Mouse (Mus musculus): ENCODE measurements around the gene Olfr901. TPM values are rescaled to one million over a fixed set of nuclear protein-coding genes. Genes with fewer than 3 reads are reported as not detected.

Olfr901 gene
- polyA plus RNA-seq, 1 experiment, result not detected

DNA sequence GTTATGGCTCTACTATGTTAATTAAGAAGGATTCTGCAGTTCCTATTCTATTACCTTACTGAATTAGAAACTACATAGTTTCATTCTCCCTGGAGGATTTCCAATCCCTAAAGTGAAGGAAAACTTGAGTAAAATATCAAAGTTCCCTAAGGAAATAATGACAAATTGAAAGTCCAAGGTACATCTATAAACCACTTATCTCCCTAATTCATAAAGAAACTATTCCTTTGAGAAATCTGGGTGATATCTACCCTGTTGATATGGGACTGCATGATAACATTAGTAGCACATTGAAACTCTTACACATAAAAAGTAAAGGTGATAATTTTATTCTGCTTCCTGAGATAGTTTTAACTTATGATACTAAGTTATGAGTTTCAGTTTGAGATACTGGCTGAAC is 41.6 kb downstream of the Olfr901 start, which contains the start of gene Olfr905:
TSS of gene Olfr905 (plus strand) at position 301 of the 400 bp plus-strand sequence.
- Histone ChIP-seq H3K27me3 (replicated peaks; ENCODE audit: control insufficient read depth, insufficient read depth, low read length) (no peaks in the 10 kb centered on the region), H3K36me3 (ENCODE audit: control insufficient read depth, insufficient read depth, low read length) (no peaks in the 10 kb centered on the region), H3K27ac (ENCODE audit: insufficient read depth, low read depth, low read length) (no peak within 1 kb of the TSS), H3K4me3 (ENCODE audit: insufficient read depth, low read depth, low read length) (no peak within 1 kb of the TSS), H3K4me1 (ENCODE audit: control insufficient read depth, insufficient read depth, low read length) (no peaks in the 10 kb centered on the region)
- DNase-seq, result no peak
- no peak for TF ChIP-seq CTCF (conservative IDR thresholded peaks at IDR 0.05; ENCODE audit: insufficient read depth, insufficient read length, low read depth, low read length)
- no peak for TF ChIP-seq POLR2A (IDR thresholded peaks at IDR 0.05; ENCODE audit: low read depth, low read length)

Other genes starting within 250 kb of the Olfr901 start
- gene Olfr891, start 248.6 kb upstream of the Olfr901 start, polyA plus RNA-seq (2012; rRNA removed), result not detected in 2 replicates
- gene Olfr893, start 221.1 kb upstream of the Olfr901 start, polyA plus RNA-seq (2012; rRNA removed), result not detected in 2 replicates
- not detected in 2 replicates for gene Olfr894, start 211.4 kb upstream of the Olfr901 start, polyA plus RNA-seq (2012; rRNA removed)
- not detected in 2 replicates for gene Olfr143, start 176.7 kb upstream of the Olfr901 start, polyA plus RNA-seq (2012; rRNA removed)
- not detected in 2 replicates for gene Olfr895, start 161.6 kb upstream of the Olfr901 start, polyA plus RNA-seq (2012; rRNA removed)
- not detected in 2 replicates for gene Olfr896-ps1, start 138.3 kb upstream of the Olfr901 start, polyA plus RNA-seq (2012; rRNA removed)
- not detected in 2 replicates for gene Olfr25, start 100.4 kb upstream of the Olfr901 start, polyA plus RNA-seq (2012; rRNA removed)
- not detected in 2 replicates for gene Olfr898, start 81.0 kb upstream of the Olfr901 start, polyA plus RNA-seq (2012; rRNA removed)
- gene Olfr250, start 62.6 kb upstream of the Olfr901 start, polyA plus RNA-seq (2012; rRNA removed), result not detected in 2 replicates
- not detected in 2 replicates for gene Olfr251, start 52.4 kb upstream of the Olfr901 start, polyA plus RNA-seq (2012; rRNA removed)
- gene Olfr147, start 27.8 kb upstream of the Olfr901 start, polyA plus RNA-seq (2012; rRNA removed), result not detected in 2 replicates
- not detected in 2 replicates for gene Olfr902, start 18.2 kb downstream of the Olfr901 start, polyA plus RNA-seq (2012; rRNA removed)
- gene Olfr904, start 33.7 kb downstream of the Olfr901 start, polyA plus RNA-seq (2012; rRNA removed), result not detected in 2 replicates
- not detected in 2 replicates for gene Olfr905, start 41.7 kb downstream of the Olfr901 start, polyA plus RNA-seq (2012; rRNA removed)
- not detected in 2 replicates for gene Olfr906, start 57.6 kb downstream of the Olfr901 start, polyA plus RNA-seq (2012; rRNA removed)
- gene Olfr907, start 66.3 kb downstream of the Olfr901 start, polyA plus RNA-seq (2012; rRNA removed), result not detected in 2 replicates
- gene Olfr911-ps1, start 92.1 kb downstream of the Olfr901 start, polyA plus RNA-seq (2012; rRNA removed), result not detected in 2 replicates
- gene Olfr910, start 108.4 kb downstream of the Olfr901 start, polyA plus RNA-seq (2012; rRNA removed), result not detected in 2 replicates
- gene Olfr912, start 150.7 kb downstream of the Olfr901 start, polyA plus RNA-seq (2012; rRNA removed), result not detected in 2 replicates
- gene Olfr913, start 163.3 kb downstream of the Olfr901 start, polyA plus RNA-seq (2012; rRNA removed), result not detected in 2 replicates
- gene Olfr914, start 175.6 kb downstream of the Olfr901 start, polyA plus RNA-seq (2012; rRNA removed), result not detected in 2 replicates
- gene Olfr916, start 230.4 kb downstream of the Olfr901 start, polyA plus RNA-seq (2012; rRNA removed), result not detected in 2 replicates
- not detected in 2 replicates for gene Olfr917, start 236.4 kb downstream of the Olfr901 start, polyA plus RNA-seq (2012; rRNA removed)
- gene Olfr918, start 245.1 kb downstream of the Olfr901 start, polyA plus RNA-seq (2012; rRNA removed), result not detected in 2 replicates

All from kidney, adult 2 months (tissue).